Mouse (Mus musculus) cortical plate, adult 2 months (tissue): Measurements from ENCODE around the gene Irak4. TPM values are rescaled to one million over a fixed set of nuclear protein-coding genes. Genes with fewer than 3 reads are reported as not detected.

ENCODE experiments used
- H3K27ac ChIP-seq: fragments of 200-500 bp; 2 replicates; pipeline ENCODE4 v1.5.1; 2012; ENCODE audit warnings: low read length, control low read depth, inconsistent platforms; ENCODE audit not compliant: insufficient read depth
- H3K4me1 ChIP-seq: fragments of 200-500 bp; 2 replicates; pipeline ENCODE4 v1.6.1; 2011; ENCODE audit warnings: low read length; ENCODE audit not compliant: control insufficient read depth, insufficient read depth
- H3K4me3 ChIP-seq: fragments of 200-500 bp; 2 replicates; pipeline ENCODE4 v1.5.1; 2011; ENCODE audit warnings: mild to moderate bottlenecking, low read length, control low read depth; ENCODE audit not compliant: insufficient read depth
- CTCF ChIP-seq: fragments of 200-500 bp; IDR thresholded peaks from 2 replicates; pipeline ENCODE4 v1.5.1; 2011; ENCODE audit warnings: mild to moderate bottlenecking, control low read depth, low read length; ENCODE audit not compliant: insufficient read depth; ENCODE audit errors: extremely low read depth
- POLR2A ChIP-seq: fragments of 200-500 bp; IDR thresholded peaks from 2 replicates; pipeline ENCODE4 v1.6.1; 2011; ENCODE audit warnings: mild to moderate bottlenecking, low read length, control low read depth; ENCODE audit not compliant: insufficient read depth; ENCODE audit errors: extremely low read depth
- polyA plus RNA-seq: library from polyadenylated mRNA; depleted of rRNA; stranded (reverse); fragments of >200 nt; gene quantifications from 2 replicates; pipeline ENCODE4 v1.2.3, GENCODE M21; 2012

Gene Irak4
- polyA plus RNA-seq, 1 experiment = 2.0 TPM

DNA sequence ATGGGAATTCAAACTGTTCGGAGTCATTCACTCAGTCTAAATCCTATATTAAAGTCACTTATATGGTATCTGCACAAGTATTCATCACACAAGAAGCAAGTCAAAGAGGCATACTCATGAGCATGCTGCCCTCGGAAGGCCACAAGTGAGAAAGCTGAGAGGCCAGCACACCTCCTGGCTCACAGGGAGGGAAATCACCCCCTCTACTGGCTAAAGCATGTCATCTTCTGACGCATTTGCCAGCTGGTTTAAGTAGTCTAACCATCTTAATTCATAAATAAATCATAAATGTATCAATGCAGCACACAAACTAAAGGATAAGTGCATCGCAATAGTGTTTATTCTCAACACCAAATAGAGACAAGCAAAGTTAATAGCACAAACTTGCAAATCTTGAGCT lies 41.3 kb downstream of the Irak4 start:
- no peaks in the 10 kb centered on the region for H3K4me1 ChIP-seq
- H3K27ac ChIP-seq = no peak overlapping the region
- TF ChIP-seq POLR2A (no peak), CTCF (no peak)
- no peak overlapping the region for H3K4me3 ChIP-seq

DNA sequence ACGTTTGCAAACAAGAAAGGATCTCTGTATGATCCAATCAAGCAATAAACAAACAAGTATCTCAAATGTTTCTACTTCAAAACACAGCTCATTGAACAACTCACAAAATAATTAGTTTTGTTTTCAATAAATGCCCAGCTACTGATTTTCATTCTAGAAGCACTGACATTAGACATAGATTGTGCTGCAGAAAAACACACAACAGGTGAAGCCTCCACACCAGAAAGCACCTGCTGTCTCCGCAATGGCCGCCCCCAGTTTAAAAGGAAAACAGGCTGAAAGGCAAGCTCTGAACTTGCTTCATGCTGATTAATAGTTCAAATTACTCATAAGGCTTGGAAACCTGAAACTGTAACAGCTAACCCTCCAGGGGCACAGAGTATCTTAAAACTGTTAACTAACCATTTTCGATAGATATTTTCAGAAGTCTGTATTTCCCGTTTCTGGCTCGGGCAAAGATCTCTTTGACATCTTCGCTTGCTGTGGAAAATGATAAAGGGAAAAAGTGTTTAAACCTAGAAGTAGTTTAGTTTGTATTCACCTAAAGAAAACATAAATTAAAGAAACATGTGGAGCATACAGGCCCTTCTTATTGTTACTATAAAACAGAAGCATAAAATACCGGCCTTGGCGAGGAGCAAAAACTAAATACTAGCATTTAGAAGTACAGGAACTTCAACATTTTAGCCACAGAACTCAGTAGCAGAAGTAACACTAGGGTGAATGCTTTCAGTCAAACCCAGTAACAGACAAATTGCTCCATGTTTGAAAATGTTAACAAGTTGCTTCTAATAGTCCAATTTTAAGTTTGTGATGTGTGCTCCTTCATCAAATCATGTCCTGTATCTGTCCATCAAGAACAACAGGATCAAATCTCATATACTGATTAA lies 44.6 kb downstream of the Irak4 start:
- no peak overlapping the region for H3K27ac ChIP-seq
- no peaks in the 10 kb centered on the region for H3K4me1 ChIP-seq
- H3K4me3 ChIP-seq = no peak overlapping the region; the same call in 1 of the 2 replicates
- TF ChIP-seq POLR2A (no peak), CTCF (no peak)

DNA sequence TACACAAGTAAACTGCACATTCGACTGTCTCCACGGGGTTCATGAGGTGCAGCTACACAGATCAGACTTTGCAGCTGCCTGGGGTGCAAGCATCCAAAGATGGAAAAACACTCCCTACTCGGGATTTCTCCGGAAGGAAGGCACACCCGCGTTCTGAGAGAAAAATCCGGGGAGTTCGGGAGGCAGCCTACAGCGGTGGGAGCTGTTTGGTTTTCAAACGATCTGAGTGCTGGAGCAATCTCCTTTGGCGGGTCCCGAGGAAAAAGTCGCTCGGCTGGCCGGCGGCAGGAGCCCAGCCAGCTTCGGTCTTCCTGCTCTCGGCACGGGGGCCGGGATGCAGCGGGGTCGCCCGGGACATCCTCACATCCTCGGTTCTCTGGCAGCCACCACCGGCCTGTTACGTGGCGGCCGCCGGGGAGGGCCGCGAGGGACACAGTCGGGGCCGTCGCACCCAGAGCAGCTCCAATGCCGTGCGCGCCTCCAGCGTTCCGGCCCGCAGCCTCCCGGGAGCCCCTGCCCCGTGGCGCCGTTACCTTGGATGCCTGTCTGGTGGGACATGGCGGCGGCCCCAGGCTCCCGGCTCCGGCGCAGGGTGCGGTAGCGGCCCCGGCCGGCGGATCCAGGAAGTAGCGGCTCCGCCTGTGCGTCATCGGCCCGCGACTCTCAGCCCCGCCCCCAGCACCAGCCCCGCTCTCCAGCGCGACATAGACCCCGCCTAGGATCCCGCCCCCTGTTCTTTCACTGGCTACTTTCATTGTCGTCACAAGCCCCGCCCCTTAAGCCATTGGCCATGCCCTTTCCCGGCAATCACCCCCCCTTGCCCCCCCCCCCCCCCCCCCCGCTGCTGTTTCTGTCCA lies 46.0 kb downstream of the Irak4 start, which contains the start of gene Twf1:
Gene Twf1 (minus strand): TSS at position 671 of the 857 bp plus-strand sequence.
- H3K4me1 ChIP-seq = no peaks in the 10 kb centered on the region
- peak within 1 kb of the TSS; percentile 90 for H3K27ac ChIP-seq
- peak; percentile 46; the same call in 1 of the 2 replicates for TF ChIP-seq POLR2A
- TF ChIP-seq CTCF = no peak
- peak within 1 kb of the TSS; percentile 94 for H3K4me3 ChIP-seq

DNA sequence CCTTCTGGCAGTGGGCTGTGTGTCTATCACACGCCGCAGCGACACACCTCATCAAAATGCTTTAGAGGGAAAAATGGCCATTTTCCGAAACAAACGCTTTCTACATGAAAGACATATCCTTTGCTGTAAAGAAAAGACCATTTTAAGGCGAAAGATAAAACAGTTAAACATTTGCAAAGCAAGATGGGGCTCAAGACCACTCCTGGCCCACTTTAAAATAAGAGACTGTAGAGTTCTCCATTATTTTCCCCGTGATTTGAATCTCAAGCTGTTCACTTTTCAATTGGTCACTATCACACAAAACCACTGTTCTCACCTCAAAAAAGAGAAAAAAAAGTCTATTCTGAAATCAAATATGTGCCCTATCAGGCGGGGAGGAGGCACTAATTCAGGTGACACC lies 46.6 kb downstream of the Irak4 start:
- H3K4me1 ChIP-seq = no peaks in the 10 kb centered on the region
- TF ChIP-seq POLR2A (no peak), CTCF (no peak)
- H3K27ac ChIP-seq = no peak overlapping the region
- H3K4me3 ChIP-seq = peak overlapping the region; percentile 94

DNA sequence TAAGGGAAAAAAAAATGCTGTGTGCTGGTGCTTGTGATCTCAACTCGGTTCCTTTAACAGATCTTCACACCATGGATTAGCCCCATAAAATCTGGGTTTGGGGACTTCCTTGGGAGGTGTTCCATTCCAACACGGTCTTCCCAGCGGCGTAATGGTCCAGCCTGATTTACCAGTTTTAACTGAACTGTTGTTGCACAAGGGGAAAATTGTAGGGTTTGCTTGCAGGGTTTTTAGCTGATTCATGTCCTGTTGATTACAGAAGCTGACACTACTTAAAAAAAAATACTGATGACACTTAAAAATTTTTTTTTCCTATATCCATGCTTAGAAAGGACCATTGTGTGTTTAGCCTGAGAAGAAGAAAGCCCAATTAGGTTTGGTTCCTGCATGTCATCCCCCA lies 47.9 kb downstream of the Irak4 start:
- H3K4me1 ChIP-seq = no peaks in the 10 kb centered on the region
- no peak overlapping the region for H3K4me3 ChIP-seq
- TF ChIP-seq POLR2A (no peak), CTCF (no peak)
- no peak overlapping the region for H3K27ac ChIP-seq

GRCm38 (mm10) chr15:94593586-94593985 lies 50.1 kb downstream of the Irak4 start:
- Histone ChIP-seq H3K27ac (no peak overlapping the region), H3K4me1 (no peaks in the 10 kb centered on the region), H3K4me3 (no peak overlapping the region)
- TF ChIP-seq POLR2A = no peak
- no peak for TF ChIP-seq CTCF

- H3K27ac ChIP-seq = no peak overlapping the region
- H3K4me1 ChIP-seq = no peaks in the 10 kb centered on the region
- H3K4me3 ChIP-seq = no peak overlapping the region
- TF ChIP-seq POLR2A = no peak
- no peak for TF ChIP-seq CTCF
Observed at GRCm38 (mm10) chr15:94600145-94600707, 56.8 kb downstream of the Irak4 start.

DNA sequence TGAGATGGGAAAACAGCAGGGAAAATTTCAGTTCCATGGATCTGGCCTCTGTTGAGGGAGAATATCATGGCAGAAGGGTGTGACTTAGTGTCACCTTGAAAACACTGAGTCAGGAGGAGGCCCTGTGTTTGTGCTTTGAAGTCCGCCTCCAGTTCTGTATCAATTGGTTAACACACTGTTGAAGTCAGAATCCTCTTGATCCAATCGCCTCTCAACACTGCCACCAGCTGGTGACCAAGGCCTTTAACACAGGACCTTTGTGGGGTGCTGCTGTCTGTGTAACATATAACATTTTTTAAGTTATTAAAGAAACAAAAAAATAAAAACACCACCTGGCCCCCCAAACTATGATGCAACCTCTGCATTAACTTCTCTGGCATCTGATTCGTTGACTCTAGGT lies 57.9 kb downstream of the Irak4 start:
- no peak overlapping the region for H3K4me3 ChIP-seq
- H3K4me1 ChIP-seq = no peaks in the 10 kb centered on the region
- no peak overlapping the region for H3K27ac ChIP-seq
- TF ChIP-seq CTCF = peak; percentile 48
- no peak for TF ChIP-seq POLR2A

DNA sequence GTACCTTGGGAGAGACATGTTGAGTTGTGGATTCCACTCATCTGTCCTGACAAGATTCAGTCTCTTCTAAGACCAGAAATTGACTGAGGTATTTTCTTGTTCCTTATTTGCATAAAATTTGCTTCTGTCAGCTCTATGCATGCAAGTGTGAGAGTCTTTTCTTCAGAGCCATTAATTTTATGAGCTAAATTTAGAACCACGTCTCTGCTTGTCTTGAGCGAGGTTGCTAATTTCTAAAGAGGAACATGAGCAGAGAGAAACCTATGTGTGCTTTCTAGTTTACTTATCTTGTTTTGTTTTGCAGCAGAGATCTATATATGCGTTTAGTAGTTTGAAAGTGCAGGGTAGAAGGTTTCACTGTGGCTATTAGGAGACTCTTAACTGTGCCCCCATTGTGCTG lies 59.0 kb downstream of the Irak4 start:
- H3K4me3 ChIP-seq = no peak overlapping the region
- no peak overlapping the region for H3K27ac ChIP-seq
- H3K4me1 ChIP-seq = no peaks in the 10 kb centered on the region
- no peak for TF ChIP-seq POLR2A
- no peak for TF ChIP-seq CTCF
